Mouse (Mus musculus): Measurements from ENCODE around the gene Nemp1. TPM values are rescaled to one million over a fixed set of nuclear protein-coding genes. Genes with fewer than 3 reads are reported as not detected.

Nemp1 gene
- polyA plus RNA-seq, 1 experiment, result 3.5 TPM

- no peak for DNase-seq (ENCODE audit: low read depth)
Measured at GRCm38 (mm10) chr10:127725136-127725535, 58.4 kb downstream of the Nemp1 start.

DNA sequence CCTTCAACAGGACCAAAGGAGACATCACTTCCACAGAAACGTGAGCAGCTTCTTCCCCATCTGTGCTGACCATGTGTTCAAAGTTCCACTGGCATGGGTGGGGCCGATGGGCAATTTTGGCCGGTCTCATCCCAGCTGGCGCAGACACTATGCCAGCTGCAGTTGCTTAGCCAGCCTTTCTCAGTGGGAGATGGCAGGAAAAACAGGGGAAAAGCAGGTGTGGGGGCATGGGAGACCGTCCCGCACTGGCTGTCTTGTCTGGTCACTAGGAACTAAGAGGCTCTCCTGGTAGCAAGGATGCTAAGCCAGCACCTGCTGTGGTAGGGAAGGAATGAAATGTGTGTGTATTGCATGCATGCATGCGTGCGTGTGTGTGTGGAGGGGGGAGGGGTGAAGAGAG lies 61.7 kb downstream of the Nemp1 start:
- no peak for DNase-seq (ENCODE audit: low read depth)

GRCm38 (mm10) chr10:127730285-127730932 lies 63.7 kb downstream of the Nemp1 start:
- DNase-seq (ENCODE audit: low read depth), result no peak

GRCm38 (mm10) chr10:127730933-127731310 lies 64.2 kb downstream of the Nemp1 start:
- no peak for DNase-seq (ENCODE audit: low read depth)

DNA sequence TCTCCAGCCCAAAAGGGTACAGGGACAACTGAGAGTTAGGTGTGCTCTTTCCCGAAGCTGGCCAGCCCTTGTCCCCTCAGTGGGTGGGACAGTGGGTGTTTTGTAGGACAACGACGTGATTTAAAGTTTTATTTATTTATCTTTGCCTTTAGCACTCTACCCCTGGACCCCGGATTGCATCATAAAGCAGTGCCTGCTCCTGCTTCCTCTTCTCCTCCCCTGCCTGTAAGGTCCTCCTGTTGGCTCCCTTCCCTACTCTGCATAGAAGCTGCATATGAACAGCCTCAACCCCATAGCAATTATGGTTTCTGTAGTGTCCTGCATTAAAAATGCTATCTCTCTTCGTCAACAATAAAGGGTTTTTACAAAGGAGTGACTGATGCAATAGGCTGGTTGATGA lies 64.7 kb downstream of the Nemp1 start:
- DNase-seq (ENCODE audit: low read depth), result no peak

- DNase-seq (ENCODE audit: low read depth), result no peak
Measured at GRCm38 (mm10) chr10:127734434-127734833, 67.7 kb downstream of the Nemp1 start.

DNA sequence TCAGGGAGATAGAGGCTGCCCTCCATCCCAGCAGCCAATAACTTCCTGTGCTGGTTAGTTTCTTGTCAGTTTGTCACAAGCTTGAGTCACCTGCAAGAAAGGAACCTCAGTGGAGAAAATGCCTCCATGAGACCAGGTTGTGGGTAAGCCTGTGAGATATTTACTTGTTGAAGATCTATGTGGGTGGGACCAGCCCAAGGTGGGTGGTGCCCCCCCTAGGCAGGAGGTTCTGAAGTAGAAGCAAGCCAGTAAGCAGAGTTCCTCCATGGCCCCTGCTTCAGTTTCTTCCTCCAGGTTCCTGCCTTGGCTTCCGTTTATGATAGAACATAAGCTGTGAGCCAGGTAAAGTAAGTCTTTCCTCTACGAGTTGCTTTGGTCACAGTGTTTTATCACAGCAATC lies 69.6 kb downstream of the Nemp1 start:
- no peak for DNase-seq (ENCODE audit: low read depth)

- no peak for DNase-seq (ENCODE audit: low read depth)
Measured at GRCm38 (mm10) chr10:127736916-127737315, 70.2 kb downstream of the Nemp1 start.

- DNase-seq (ENCODE audit: low read depth), result no peak
Measured at GRCm38 (mm10) chr10:127737552-127737951, 70.9 kb downstream of the Nemp1 start.

DNA sequence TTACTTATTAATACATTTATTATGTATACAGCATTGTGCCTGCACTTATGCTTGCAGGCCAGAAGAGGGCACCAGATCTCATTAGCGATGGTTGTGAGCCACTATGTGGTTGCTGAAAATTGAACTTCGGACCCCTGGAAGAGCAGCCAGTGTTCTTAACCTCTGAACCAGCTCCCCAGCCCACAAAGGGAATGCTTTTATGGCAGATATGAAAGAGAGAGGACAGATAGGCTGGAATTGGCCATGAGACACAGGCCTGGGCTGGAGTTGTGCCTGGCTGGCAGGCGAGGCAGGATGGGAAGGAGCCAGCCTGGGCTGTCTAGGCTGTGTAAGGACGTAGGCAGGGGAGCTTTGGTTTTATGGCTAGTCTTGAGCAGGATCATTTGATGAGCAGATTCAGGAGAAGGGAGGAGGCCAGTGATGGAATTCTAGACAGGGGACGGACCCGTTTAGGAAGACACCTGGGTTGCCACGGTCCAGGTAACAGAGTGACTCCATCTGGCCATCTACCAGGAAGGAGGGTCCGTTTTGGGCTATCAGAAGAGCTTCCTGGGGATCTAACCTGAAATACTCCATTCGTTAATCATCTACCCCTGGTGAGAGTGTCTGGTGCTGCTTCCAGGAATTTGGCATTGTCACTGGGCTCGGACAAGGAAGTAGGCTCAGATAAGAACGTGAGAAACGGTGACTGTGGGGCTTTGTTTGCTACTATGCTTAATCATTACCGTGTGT lies 71.6 kb downstream of the Nemp1 start:
- no peak for DNase-seq (ENCODE audit: low read depth)

DNA sequence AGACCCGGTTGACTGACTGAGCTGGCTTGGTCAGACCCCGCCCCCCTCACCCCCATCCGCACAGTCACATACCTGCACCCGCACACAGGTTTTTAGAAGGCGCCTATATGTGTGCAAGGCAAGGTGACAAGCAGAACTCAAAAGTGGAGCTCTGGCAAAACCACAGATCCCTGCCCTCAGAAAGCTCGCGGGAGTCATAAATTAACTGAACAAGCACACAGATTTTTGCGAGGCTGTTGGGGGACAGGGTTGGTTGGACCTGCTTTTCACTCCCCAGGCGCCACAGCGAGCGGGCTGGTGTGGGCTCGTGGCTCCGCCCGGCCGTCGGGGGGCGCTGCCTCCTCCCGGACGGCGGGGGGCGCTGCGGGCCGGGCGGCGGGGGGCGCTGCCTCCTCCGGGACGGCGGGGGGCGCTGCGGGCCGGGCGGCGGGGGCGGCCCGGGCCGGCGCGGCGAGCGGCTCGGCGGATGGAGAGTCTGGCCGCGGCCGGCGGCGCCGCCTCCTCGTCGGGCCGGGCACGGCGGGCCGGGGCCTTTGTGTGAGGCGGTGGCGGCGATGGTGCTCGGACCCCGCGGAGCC lies 72.5 kb downstream of the Nemp1 start, which contains the start of gene Zbtb39:
Gene Zbtb39, plus strand, starts transcription at position 456 of the 578 bp plus-strand sequence.
- DNase-seq (ENCODE audit: low read depth), result no peak

DNA sequence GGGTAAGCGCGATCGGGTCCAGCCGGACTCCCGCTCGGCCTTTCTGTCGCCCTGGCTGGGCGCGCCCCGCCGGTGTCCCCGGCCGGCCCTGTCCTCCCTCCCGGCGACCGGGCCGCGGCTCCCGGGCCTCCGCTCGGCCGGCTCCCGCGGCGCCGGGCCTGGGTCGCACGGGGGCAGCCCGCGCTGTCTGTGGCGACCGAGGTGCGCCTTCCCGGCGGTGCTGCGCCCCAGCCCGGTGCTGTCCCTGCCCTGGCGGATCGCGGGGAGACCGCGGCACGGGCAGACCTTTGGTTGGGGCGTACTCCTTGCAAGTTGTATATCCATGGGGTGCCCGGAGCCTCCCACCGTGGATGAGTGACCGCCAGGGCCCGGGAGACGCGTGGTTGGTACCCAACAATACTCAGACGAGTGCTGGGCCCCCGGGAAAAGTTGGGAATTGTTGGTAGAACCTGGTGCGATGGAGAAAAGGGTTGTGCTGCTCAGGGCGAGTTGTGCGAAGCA lies 73.0 kb downstream of the Nemp1 start:
- no peak for DNase-seq (ENCODE audit: low read depth)

DNA sequence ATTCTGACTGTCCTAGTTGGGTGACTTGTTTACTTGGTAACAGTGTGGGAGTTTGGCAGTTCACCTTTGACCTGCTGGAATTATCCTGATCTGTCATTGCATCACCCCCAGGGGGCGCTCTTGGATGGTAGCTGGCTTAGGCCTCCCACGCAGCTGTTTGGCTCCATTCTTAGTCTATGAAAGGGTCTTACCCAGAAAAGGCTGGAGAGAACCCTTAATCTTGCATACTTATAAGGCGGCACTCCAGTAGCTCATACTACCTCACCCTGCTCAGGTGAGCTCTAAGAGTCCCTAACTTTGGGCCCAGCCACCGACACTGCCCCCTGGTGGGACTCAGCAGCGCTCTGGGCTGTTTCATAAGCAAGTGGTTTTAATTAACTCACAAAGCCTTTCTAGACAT lies 78.0 kb downstream of the Nemp1 start:
- DNase-seq (ENCODE audit: low read depth), result no peak

DNA sequence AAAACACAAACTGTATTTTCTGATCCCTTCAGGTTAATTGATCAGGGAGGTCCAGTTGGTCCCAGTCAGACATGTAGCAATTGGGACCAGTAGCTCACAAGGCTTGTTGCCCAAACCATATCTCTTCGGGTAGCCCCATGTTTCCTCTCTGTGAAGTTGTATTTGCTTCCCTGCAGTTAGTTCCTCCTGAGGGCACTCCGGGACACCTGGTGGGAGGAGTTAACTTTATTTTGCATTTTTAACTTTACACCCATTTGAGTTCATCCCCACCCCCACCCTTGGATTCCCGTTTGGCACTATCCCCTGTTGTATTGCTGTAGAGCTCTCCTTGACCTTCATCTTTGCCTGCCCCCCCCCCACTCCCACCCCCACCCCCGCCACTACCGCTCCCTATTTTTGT lies 79.2 kb downstream of the Nemp1 start:
- no peak for DNase-seq (ENCODE audit: low read depth)

DNA sequence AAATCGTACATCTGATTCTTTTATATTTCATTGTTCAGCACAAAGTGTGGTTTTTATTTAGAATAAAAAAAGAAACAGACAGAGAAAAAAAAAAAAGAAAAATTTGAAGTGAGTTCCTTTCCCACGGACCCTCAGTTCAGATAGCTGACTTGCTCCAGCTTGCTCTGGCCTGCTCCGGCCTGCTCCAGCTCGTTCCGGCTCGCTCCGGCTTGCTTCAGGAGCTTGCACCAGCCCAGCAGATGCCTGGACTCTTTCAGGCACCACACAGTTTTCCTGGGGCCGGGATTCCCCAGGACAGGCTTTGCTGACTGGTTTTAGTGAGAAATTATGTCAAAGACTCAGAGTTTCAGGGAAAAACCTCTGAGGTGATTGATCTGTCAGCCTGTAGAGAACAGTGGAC lies 80.6 kb downstream of the Nemp1 start:
- DNase-seq (ENCODE audit: low read depth), result no peak

DNA sequence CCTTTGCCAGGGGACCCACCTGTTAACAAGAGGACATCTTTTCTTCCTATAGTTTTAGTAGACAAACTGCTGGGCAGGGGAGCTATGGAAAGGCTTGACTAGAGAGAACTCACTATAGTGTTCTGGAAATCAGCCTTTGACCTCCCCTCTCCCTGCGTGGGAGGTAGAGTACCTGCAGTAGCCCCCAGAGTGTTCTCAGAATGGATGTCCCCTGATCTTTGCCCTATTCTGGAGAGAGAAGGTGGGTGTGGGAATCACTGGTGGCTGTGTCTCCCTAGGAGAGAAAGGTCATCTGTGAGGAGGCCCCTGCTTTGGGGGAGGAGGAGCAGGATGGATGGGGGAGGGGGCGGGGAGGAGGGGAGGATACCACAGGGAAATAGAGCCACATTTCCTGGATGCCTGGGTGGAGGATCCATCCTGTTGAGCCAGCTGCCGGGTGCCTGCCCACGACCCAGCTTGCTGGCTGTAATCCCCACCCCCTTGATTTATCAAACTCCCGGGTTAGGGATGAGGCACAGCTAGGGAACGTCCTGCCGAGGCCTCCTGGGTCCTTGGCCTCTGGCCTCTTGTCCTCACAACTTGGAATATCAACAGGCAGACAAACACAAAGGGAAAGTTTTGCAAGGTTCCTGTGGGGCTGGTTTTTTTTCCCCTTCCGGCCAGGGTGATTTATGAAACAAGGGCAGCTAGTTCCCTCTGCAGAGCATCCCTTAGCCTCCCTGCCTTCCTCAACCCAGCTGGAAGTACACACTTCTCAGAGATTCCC lies 82.3 kb downstream of the Nemp1 start:
- DNase-seq (ENCODE audit: low read depth), result no peak

DNA sequence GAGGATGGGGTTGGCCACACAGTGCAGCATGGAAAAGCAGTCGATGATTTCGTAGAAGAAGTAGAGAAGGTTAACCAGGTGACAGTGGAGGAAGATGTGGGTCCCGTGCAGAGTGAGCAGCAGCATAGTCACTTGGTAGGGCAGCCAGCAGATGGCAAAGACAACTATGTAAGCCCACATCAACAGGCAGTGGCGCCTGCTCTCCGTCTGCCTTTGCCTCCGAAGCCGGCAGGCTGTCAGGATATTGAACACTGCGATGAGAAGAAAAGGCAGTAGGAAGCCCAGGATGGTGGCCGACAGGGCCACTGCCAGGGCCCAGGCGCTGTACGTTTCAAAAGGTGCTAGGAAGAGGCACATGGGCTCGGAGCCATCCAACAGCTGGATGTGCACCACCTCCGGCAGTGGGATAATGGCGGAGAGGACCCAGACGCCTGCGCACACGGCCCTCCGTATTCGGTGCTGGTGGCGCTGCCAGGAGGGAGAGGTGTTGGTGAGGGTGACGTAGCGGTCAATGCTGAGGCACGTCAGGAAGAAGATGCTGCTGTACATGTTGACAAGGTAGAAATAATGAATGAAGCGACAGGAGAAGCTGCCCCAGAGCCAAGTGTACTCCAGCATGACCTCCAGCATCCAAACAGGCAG lies 83.6 kb downstream of the Nemp1 start:
- no peak for DNase-seq (ENCODE audit: low read depth)
